Mouse (Mus musculus) layer of hippocampus, postnatal 36 days (tissue): ENCODE results near the gene Eif5a. TPM values are rescaled to one million over a fixed set of nuclear protein-coding genes. Genes with fewer than 3 reads are reported as not detected.

Source experiments
- DNase-seq, 2 experiments: peaks; one replicate each; pipeline ENCODE4 v3.0.0; 2022
- microRNA-seq, 2 experiments: library from miRNA; unstranded; fragments of <30 nt; microRNA quantifications; one replicate each; pipeline ENCODE4 v1.2.0; 2021
- total RNA-seq, 2 experiments: library from RNA; stranded (reverse); gene quantifications; 2 replicates each; pipeline ENCODE4 v1.2.3; 2021

Gene Eif5a
- total RNA-seq, 2 experiments from 2014 or later, result 416 to 445 TPM

- DNase-seq, result peak; percentile 34 to 36
Measured at GRCm38 (mm10) chr11:69876186-69876585, 45.6 kb downstream of the Eif5a start.

- no peak for DNase-seq
Measured at GRCm38 (mm10) chr11:69872451-69872850, 49.3 kb downstream of the Eif5a start.

GRCm38 (mm10) chr11:69871822-69872221 is 49.9 kb downstream of the Eif5a start:
- DNase-seq, result no peak

DNA sequence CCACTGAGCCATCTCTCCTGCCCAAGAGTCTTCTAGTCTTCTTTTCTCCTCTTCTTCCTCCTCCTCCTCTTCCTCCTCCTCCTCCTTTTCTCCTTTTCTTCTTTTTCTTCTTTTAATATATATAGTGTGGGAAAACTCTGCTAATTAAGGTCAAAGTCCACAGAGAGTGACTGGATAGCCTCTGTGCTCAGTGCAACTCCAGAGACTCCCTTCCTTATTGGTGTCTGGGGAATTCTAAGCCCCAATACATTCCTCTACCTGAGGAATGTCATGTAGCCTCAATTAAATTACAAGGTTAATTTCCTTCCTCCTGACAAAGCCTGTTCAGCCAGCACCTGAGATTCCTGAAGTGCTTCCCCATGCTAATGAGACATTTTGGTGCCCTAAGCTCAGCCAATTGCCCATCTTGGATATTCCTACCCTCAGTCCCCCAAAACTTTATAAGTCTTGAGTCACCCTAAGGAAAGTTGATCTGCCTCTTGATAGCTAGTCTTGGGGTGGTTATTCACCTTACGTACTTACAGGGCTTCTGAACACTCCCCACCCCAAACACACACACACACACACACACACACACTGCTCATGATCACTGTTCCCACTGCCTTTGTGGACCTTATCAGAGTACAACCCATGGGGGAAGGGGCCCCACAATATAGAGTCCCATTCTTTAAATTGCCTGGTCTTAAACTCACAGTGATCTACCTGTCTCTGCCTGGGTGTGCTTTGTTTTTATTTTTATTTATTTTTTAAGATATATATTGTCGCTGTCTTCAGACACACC is 51.3 kb downstream of the Eif5a start:
- no peak for DNase-seq

DNA sequence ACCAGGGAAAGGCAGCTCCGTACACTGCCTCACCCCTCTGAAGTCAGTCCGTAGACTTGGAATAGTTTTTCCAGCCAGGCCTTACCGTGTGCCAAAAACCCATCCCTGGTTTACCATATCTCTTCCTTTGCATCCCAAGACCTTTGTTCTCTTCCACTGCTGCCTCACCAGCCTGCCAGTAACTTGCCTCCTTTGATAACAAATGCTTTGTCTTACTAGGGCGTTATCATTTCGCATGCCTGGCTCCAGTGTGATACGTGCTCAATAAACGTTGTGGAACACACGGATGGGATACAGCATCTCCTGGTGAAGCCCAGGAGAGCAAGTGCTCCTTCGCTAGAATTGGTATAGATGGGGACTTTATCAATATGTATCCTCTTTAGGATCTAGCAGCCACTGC is 54.4 kb downstream of the Eif5a start:
- no peak for DNase-seq

Small RNA genes lying within 50 kb of the gene (microRNA-seq; reads per million reads assigned to microRNA genes)
- gene Mir6924, result 0 reads per million in 2 experiments

Other genes with a start within 250 kb of the Eif5a start
- 100 to 1,000 TPM; 352 to 354 TPM for gene Eif4a1, start 249.5 kb downstream of the Eif5a start, total RNA-seq
- 100 to 1,000 TPM; 101 to 122 TPM for gene Senp3, start 239.9 kb downstream of the Eif5a start, total RNA-seq
- gene Tnfsf13, start 236.2 kb downstream of the Eif5a start, total RNA-seq, result 1 to 10 TPM; 2.1 to 3.1 TPM
- 1 to 10 TPM; 8.2 to 8.8 TPM for gene Tnfsf12, start 226.1 kb downstream of the Eif5a start, total RNA-seq
- gene Tnfsfm13, start 225.9 kb downstream of the Eif5a start, total RNA-seq, result 1 to 10 TPM in 1 of 2 experiments, under 1 TPM in 1; 0.90 to 1.2 TPM
- 10 to 100 TPM; 61.2 to 61.3 TPM for gene Polr2a, start 163.3 kb downstream of the Eif5a start, total RNA-seq
- gene Slc35g3, start 160.0 kb downstream of the Eif5a start, total RNA-seq, result not detected
- gene Zbtb4, start 156.0 kb downstream of the Eif5a start, total RNA-seq, result 100 to 1,000 TPM; 116 to 126 TPM
- 1 to 10 TPM in 1 of 2 experiments, under 1 TPM in 1; 0.72 to 1.3 TPM for gene Chrnb1, start 126.0 kb downstream of the Eif5a start, total RNA-seq
- gene Fgf11, start 120.1 kb downstream of the Eif5a start, total RNA-seq, result 10 to 100 TPM; 29.2 to 31.6 TPM
- gene Tmem102, start 116.3 kb downstream of the Eif5a start, total RNA-seq, result under 1 TPM in 1 of 2 experiments, not detected in 1; 0.17 TPM
- not detected for gene Gm39566, start 106.7 kb downstream of the Eif5a start, total RNA-seq
- gene Spem2, start 103.5 kb downstream of the Eif5a start, total RNA-seq, result not detected
- gene Spem1, start 99.8 kb downstream of the Eif5a start, total RNA-seq, result under 1 TPM; 0.57 to 0.63 TPM
- gene Nlgn2, start 84.2 kb downstream of the Eif5a start, total RNA-seq, result 100 to 1,000 TPM; 192 to 206 TPM
- 100 to 1,000 TPM; 109 to 128 TPM for gene Tmem256, start 83.4 kb downstream of the Eif5a start, total RNA-seq
- gene Plscr3, start 75.6 kb downstream of the Eif5a start, total RNA-seq, result 10 to 100 TPM; 16.3 to 16.6 TPM
- under 1 TPM in 1 of 2 experiments, not detected in 1; 0.18 TPM for gene Tnk1, start 63.2 kb downstream of the Eif5a start, total RNA-seq
- not detected for gene Tmem95, start 43.9 kb downstream of the Eif5a start, total RNA-seq
- gene Kctd11, start 40.6 kb downstream of the Eif5a start, total RNA-seq, result 1 to 10 TPM; 1.1 TPM
- gene Acap1, start 26.4 kb downstream of the Eif5a start, total RNA-seq, result not detected
- under 1 TPM; 0.46 to 0.95 TPM for gene 2810408A11Rik, start 21.0 kb downstream of the Eif5a start, total RNA-seq
- 100 to 1,000 TPM; 117 to 118 TPM for gene Neurl4, start 20.9 kb downstream of the Eif5a start, total RNA-seq
- 10 to 100 TPM; 31.9 to 38.2 TPM for gene Gps2, start 8.1 kb downstream of the Eif5a start, total RNA-seq
- 10 to 100 TPM; 10.9 to 11.1 TPM for gene Ybx2, start 13.8 kb upstream of the Eif5a start, total RNA-seq
- gene Slc2a4, start 26.2 kb upstream of the Eif5a start, total RNA-seq, result 1 to 10 TPM; 1.8 TPM
- not detected for gene Cldn7, start 42.8 kb upstream of the Eif5a start, total RNA-seq
- gene Ctdnep1, start 59.2 kb upstream of the Eif5a start, total RNA-seq, result 100 to 1,000 TPM; 113 to 116 TPM
- gene Elp5, start 60.6 kb upstream of the Eif5a start, total RNA-seq, result 10 to 100 TPM; 77.5 to 78.4 TPM
- 100 to 1,000 TPM; 232 to 236 TPM for gene Gabarap, start 69.2 kb upstream of the Eif5a start, total RNA-seq
- gene Phf23, start 73.8 kb upstream of the Eif5a start, total RNA-seq, result 10 to 100 TPM; 45.4 to 47.4 TPM
- gene Dvl2, start 78.6 kb upstream of the Eif5a start, total RNA-seq, result 10 to 100 TPM; 36.8 to 41.7 TPM
- gene Acadvl, start 93.5 kb upstream of the Eif5a start, total RNA-seq, result 10 to 100 TPM; 54.9 to 58.6 TPM
- 100 to 1,000 TPM; 888 to 914 TPM for gene Dlg4, start 95.0 kb upstream of the Eif5a start, total RNA-seq
- gene Asgr1, start 132.1 kb upstream of the Eif5a start, total RNA-seq, result 1 to 10 TPM in 1 of 2 experiments, not detected in 1; 1.2 TPM
- not detected for gene Asgr2, start 170.7 kb upstream of the Eif5a start, total RNA-seq
- gene Mgl2, start 208.4 kb upstream of the Eif5a start, total RNA-seq, result under 1 TPM; 0.45 to 0.68 TPM
- gene Clec10a, start 234.2 kb upstream of the Eif5a start, total RNA-seq, result 1 to 10 TPM in 1 of 2 experiments, under 1 TPM in 1; 1.00 to 1.8 TPM